Mouse (Mus musculus) forebrain, embryonic 16.5 days (tissue): Measurements from ENCODE around the gene Ngb. TPM values are rescaled to one million over a fixed set of nuclear protein-coding genes. Genes with fewer than 3 reads are reported as not detected.

ENCODE experiments used
- ATAC-seq: fragments of 200-750 bp; cut with Nextera tagmentation; 2 replicates; pipeline ENCODE4 v1.8.0; 2017; ENCODE audit warnings: mild to moderate bottlenecking, moderate library complexity
- H3K27ac ChIP-seq: fragments of 300-500 bp; sonication (generic); 2 replicates; pipeline ENCODE4 v1.5.1; 2014; ENCODE audit warnings: low read length, control low read depth
- H3K27me3 ChIP-seq: fragments of 300-500 bp; sonication (generic); replicated peaks from 2 replicates; pipeline ENCODE4 v1.6.1; 2014; ENCODE audit warnings: low read length; ENCODE audit not compliant: control insufficient read depth, insufficient read depth
- H3K36me3 ChIP-seq: fragments of 300-500 bp; sonication (generic); 2 replicates; pipeline ENCODE4 v1.6.1; 2014; ENCODE audit not compliant: control insufficient read depth, insufficient read depth
- H3K4me1 ChIP-seq: fragments of 300-500 bp; sonication (generic); replicated peaks from 2 replicates; pipeline ENCODE4 v1.6.1; 2014; ENCODE audit warnings: low read length; ENCODE audit not compliant: control insufficient read depth, insufficient read depth
- H3K4me2 ChIP-seq: fragments of 300-500 bp; sonication (generic); 2 replicates; pipeline ENCODE4 v1.6.1; 2014; ENCODE audit warnings: mild to moderate bottlenecking, low read length, control low read depth
- H3K4me3 ChIP-seq: fragments of 300-500 bp; sonication (generic); replicated peaks from 2 replicates; pipeline ENCODE4 v1.5.1; 2014; ENCODE audit warnings: mild to moderate bottlenecking, low read length, control low read depth
- H3K9ac ChIP-seq: fragments of 300-500 bp; sonication (generic); replicated peaks from 2 replicates; pipeline ENCODE4 v1.6.1; 2014; ENCODE audit warnings: low read depth, low read length, control low read depth
- H3K9me3 ChIP-seq: fragments of 300-500 bp; sonication (generic); 2 replicates; pipeline ENCODE4 v1.6.1; 2016; ENCODE audit warnings: low read length; ENCODE audit not compliant: control insufficient read depth
- WGBS: fragments of 180-500 bp; shearing (Covaris S2); extraction: QIAGEN DNeasy Blood & Tissue Kit; methylation state at CpG from one replicate; pipeline ENCODE4 v1.1.7; 2014; 5-methylcytosine and 5-hydroxymethylcytosine counted together
- polyA plus RNA-seq: library from polyadenylated mRNA; unstranded; fragments of >200 nt; fragmentation: Nextera tagmentation; extraction: Ambion mirVana; gene quantifications from 2 replicates; pipeline ENCODE4 v1.2.1, GENCODE M21; 2015

The Ngb gene
- polyA plus RNA-seq, 1 experiment from 2014 or later = 3.7 TPM

GRCm38 (mm10) chr12:87103471-87103870 lies 1.1 kb upstream of the Ngb start:
- peaks cover 9% of the 10 kb centered on the region; the same call in 1 of the 2 replicates for H3K4me1 ChIP-seq
- H3K27ac ChIP-seq = no peak overlapping the region
- H3K36me3 ChIP-seq = no peaks in the 10 kb centered on the region; the same call in 1 of the 2 replicates
- H3K4me3 ChIP-seq = no peak overlapping the region
- WGBS = 84% methylated on average over 4 of the region's 4 CpGs
- no peak overlapping the region for H3K9ac ChIP-seq
- H3K27me3 ChIP-seq = peaks cover 16% of the 10 kb centered on the region
- no peak overlapping the region for H3K4me2 ChIP-seq
- ATAC-seq = no peak
- H3K9me3 ChIP-seq = no peaks in the 10 kb centered on the region

GRCm38 (mm10) chr12:87100331-87100730 lies 2.0 kb downstream of the Ngb start:
- H3K36me3 ChIP-seq = no peaks in the 10 kb centered on the region
- H3K27ac ChIP-seq = no peak overlapping the region
- H3K9me3 ChIP-seq = no peaks in the 10 kb centered on the region
- peaks cover 16% of the 10 kb centered on the region for H3K27me3 ChIP-seq
- peaks cover 9% of the 10 kb centered on the region; the same call in 1 of the 2 replicates for H3K4me1 ChIP-seq
- ATAC-seq = no peak
- no peak overlapping the region for H3K4me3 ChIP-seq
- no peak overlapping the region for H3K9ac ChIP-seq
- H3K4me2 ChIP-seq = no peak overlapping the region
- 78% methylated on average over 4 of the region's 4 CpGs for WGBS

- Histone ChIP-seq H3K4me3 (no peak overlapping the region), H3K4me1 (no peaks in the 10 kb centered on the region), H3K36me3 (no peaks in the 10 kb centered on the region), H3K4me2 (no peak overlapping the region), H3K9me3 (no peaks in the 10 kb centered on the region), H3K9ac (no peak overlapping the region), H3K27ac (no peak overlapping the region), H3K27me3 (no peaks in the 10 kb centered on the region)
- WGBS = 77% methylated on average over 6 of the region's 6 CpGs
- ATAC-seq = no peak
These were observed 8.7 kb downstream of the Ngb start for GRCm38 (mm10) chr12:87093671-87094070.

- no peak overlapping the region for H3K4me3 ChIP-seq
- H3K27ac ChIP-seq = no peak overlapping the region
- H3K9me3 ChIP-seq = no peaks in the 10 kb centered on the region
- no peaks in the 10 kb centered on the region for H3K4me1 ChIP-seq
- no peak overlapping the region for H3K4me2 ChIP-seq
- ATAC-seq = no peak
- WGBS = 71% methylated on average over 4 of the region's 4 CpGs
- no peaks in the 10 kb centered on the region for H3K36me3 ChIP-seq
- no peaks in the 10 kb centered on the region for H3K27me3 ChIP-seq
- no peak overlapping the region for H3K9ac ChIP-seq
These were observed 9.1 kb downstream of the Ngb start for GRCm38 (mm10) chr12:87093249-87093648.

- Histone ChIP-seq H3K27me3 (no peaks in the 10 kb centered on the region), H3K27ac (no peak overlapping the region), H3K4me2 (no peak overlapping the region), H3K36me3 (no peaks in the 10 kb centered on the region), H3K9me3 (no peaks in the 10 kb centered on the region), H3K4me3 (no peak overlapping the region), H3K9ac (no peak overlapping the region), H3K4me1 (no peaks in the 10 kb centered on the region)
- WGBS = 88% methylated on average over 2 of the region's 2 CpGs
- ATAC-seq = no peak
These were observed 10.4 kb downstream of the Ngb start for GRCm38 (mm10) chr12:87091916-87092315.

- no peak overlapping the region for H3K27ac ChIP-seq
- H3K27me3 ChIP-seq = no peaks in the 10 kb centered on the region
- H3K4me1 ChIP-seq = no peaks in the 10 kb centered on the region
- no peaks in the 10 kb centered on the region for H3K9me3 ChIP-seq
- no peak for ATAC-seq
- no peaks in the 10 kb centered on the region for H3K36me3 ChIP-seq
- no peak overlapping the region for H3K4me3 ChIP-seq
- no peak overlapping the region for H3K4me2 ChIP-seq
- no peak overlapping the region for H3K9ac ChIP-seq
- 76% methylated on average over 2 of the region's 2 CpGs for WGBS
These were observed 12.6 kb downstream of the Ngb start for GRCm38 (mm10) chr12:87089701-87090100.

GRCm38 (mm10) chr12:87089255-87089654 lies 13.1 kb downstream of the Ngb start:
- H3K9me3 ChIP-seq = no peaks in the 10 kb centered on the region
- no peak overlapping the region for H3K4me3 ChIP-seq
- 83% methylated on average over 4 of the region's 4 CpGs for WGBS
- H3K4me2 ChIP-seq = no peak overlapping the region
- no peaks in the 10 kb centered on the region for H3K4me1 ChIP-seq
- no peaks in the 10 kb centered on the region for H3K36me3 ChIP-seq
- H3K27me3 ChIP-seq = no peaks in the 10 kb centered on the region
- no peak for ATAC-seq
- no peak overlapping the region for H3K27ac ChIP-seq
- H3K9ac ChIP-seq = no peak overlapping the region

GRCm38 (mm10) chr12:87088331-87088730 lies 14.0 kb downstream of the Ngb start:
- no peaks in the 10 kb centered on the region for H3K9me3 ChIP-seq
- ATAC-seq = no peak
- H3K27me3 ChIP-seq = no peaks in the 10 kb centered on the region
- no peak overlapping the region for H3K9ac ChIP-seq
- WGBS = 44% methylated on average over 4 of the region's 4 CpGs
- no peak overlapping the region for H3K27ac ChIP-seq
- no peaks in the 10 kb centered on the region for H3K36me3 ChIP-seq
- no peaks in the 10 kb centered on the region for H3K4me1 ChIP-seq
- H3K4me2 ChIP-seq = no peak overlapping the region
- H3K4me3 ChIP-seq = no peak overlapping the region

GRCm38 (mm10) chr12:87087236-87087635 lies 15.1 kb downstream of the Ngb start:
- Histone ChIP-seq H3K9me3 (no peaks in the 10 kb centered on the region), H3K27me3 (no peaks in the 10 kb centered on the region), H3K4me1 (no peaks in the 10 kb centered on the region), H3K4me3 (no peak overlapping the region), H3K4me2 (no peak overlapping the region), H3K27ac (no peak overlapping the region), H3K36me3 (no peaks in the 10 kb centered on the region), H3K9ac (no peak overlapping the region)
- WGBS = 56% methylated on average over 7 of the region's 7 CpGs
- ATAC-seq = no peak

GRCm38 (mm10) chr12:87082797-87083196 lies 19.5 kb downstream of the Ngb start:
- H3K27me3 ChIP-seq = no peaks in the 10 kb centered on the region
- ATAC-seq = no peak
- WGBS = 81% methylated on average over 8 of the region's 8 CpGs

More at GRCm38 (mm10) chr12:87082797-87083196, 19.5 kb downstream of the Ngb start:
- H3K9ac ChIP-seq = no peak overlapping the region
- no peak overlapping the region for H3K27ac ChIP-seq
- no peaks in the 10 kb centered on the region for H3K36me3 ChIP-seq
- no peak overlapping the region for H3K4me2 ChIP-seq
- H3K9me3 ChIP-seq = no peaks in the 10 kb centered on the region
- H3K4me1 ChIP-seq = no peaks in the 10 kb centered on the region
- H3K4me3 ChIP-seq = no peak overlapping the region
